Mouse (Mus musculus) ES-Bruce4 (cell line): ENCODE measurements at regions not wholly inside any gene's neighbourhood (a gene's known extent, or its start where the extent isn't known, plus 50 kb on each side); places are given as distances from the start of the nearest gene placed in this dataset.

Experiments used
- CTCF ChIP-seq: IDR thresholded peaks from one replicate; pipeline ENCODE4 v1.8.1; 2011; ENCODE audit warnings: low read depth, low read length
- POLR2A ChIP-seq: IDR thresholded peaks from one replicate; pipeline ENCODE4 v1.8.1; 2011; ENCODE audit warnings: low read length; ENCODE audit not compliant: insufficient read depth

- TF ChIP-seq CTCF = no peak
- TF ChIP-seq POLR2A = no peak
Observed at GRCm38 (mm10) chr9:92899733-92900132, 357.7 kb downstream of the Plod2 start.
